Mouse (Mus musculus) Patski (cell line): ENCODE data around the gene Ndc1. TPM values are rescaled to one million over a fixed set of nuclear protein-coding genes. Genes with fewer than 3 reads are reported as not detected.

Experiments
- ATAC-seq: fragments of 100-300 bp; one replicate; pipeline ENCODE4 v1.8.0; 2021
- CTCF ChIA-PET: fragments of 350-600 bp; sonication (Branson Sonifier 250); formaldehyde crosslinking; loops from one replicate; lab custom pipeline; 2022; ENCODE audit warnings: inconsistent platforms; lab: Charles Lee
- POLR2A ChIA-PET: fragments of 350-600 bp; sonication (Branson Sonifier 250); formaldehyde crosslinking; loops from one replicate; lab custom pipeline; 2022; ENCODE audit warnings: antibody characterized with exemption, inconsistent platforms; lab: Charles Lee
- DNase-seq: peaks from one replicate; pipeline ENCODE4 v3.0.0-alpha.2; 2011; ENCODE audit warnings: low read depth, low spot score
- H3K27me3 ChIP-seq: fragments of 371-371 bp; one replicate; pipeline ENCODE4 v1.5.1; 2021
- CTCF ChIP-seq: fragments of 100-300 bp; IDR thresholded peaks from one replicate; pipeline ENCODE4 v1.5.1; 2021
- in situ Hi-C: fragments of 300-500 bp; cut with MboI; formaldehyde crosslinking; loops from 3 replicates; pipeline ENCODE4 v1.11.1; 2018; ENCODE audit warnings: low pct_unique_long_range_greater_than_20kb, mixed read lengths
- polyA plus RNA-seq: library from polyadenylated mRNA; unstranded; gene quantifications from one replicate; pipeline ENCODE4 v1.2.3, GENCODE M21; 2021

Gene Ndc1
- polyA plus RNA-seq, 1 experiment from 2014 or later, result 20.9 TPM

DNA sequence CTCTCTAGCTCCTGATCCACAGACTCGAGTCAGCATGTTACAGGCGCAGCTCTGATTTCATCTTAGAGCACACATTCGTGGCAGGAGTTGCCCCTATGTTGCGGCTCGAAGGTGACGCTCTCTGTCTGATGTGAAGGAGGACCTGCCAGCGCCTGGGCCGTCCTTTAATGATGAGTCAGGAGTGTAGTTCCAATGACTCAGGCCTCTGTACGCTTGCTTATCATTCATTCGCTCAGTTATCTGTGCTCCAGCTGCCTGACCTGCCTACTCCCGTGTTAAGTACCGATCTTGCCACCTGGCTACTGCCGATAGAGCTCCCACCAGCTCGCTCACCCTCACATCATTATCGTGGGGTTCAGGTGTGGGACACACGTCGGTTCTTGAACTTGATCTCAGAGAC is 91.3 kb downstream of the Ndc1 start:
- in situ Hi-C loops, result no loop called here
- no peaks in the 10 kb centered on the region for H3K27me3 ChIP-seq
- ATAC-seq, result no peak
- POLR2A ChIA-PET, result interaction anchor here (0.6 to 0.8 kb wide), 2 partner anchors 15 to 40 kb away, joined by 3 read pairs; no protein-coding TSS in a partner anchor
- CTCF ChIA-PET, result no interaction called here
- no peak for TF ChIP-seq CTCF
- DNase-seq, result no peak

DNA sequence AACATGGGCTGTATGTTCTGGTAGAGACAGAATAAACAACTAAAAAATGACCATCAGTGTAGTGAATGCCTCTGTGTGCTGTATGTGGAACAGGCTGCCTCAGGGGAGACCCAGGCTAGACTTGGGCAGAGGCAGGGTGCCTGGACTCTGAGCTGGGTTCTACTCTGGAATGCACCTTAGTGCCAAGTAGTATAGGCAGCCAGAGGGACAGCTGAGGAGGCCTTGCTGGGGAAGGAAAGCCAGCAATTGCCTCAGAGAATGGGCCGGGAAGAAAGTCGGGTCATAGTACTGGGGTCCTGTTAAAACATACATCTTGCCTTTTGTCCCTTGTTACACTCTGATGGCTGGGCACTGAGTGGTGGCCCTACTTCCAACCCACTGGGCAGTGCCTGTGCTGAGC is 91.9 kb downstream of the Ndc1 start:
- in situ Hi-C loops, result no loop called here
- no peak for ATAC-seq
- ChIA-PET CTCF (no interaction called here), POLR2A (interaction anchor here (0.8 kb wide), 1 partner anchor 14 kb away, joined by 3 read pairs; no protein-coding TSS in a partner anchor)
- no peak for TF ChIP-seq CTCF
- no peak for DNase-seq
- H3K27me3 ChIP-seq, result no peaks in the 10 kb centered on the region

DNA sequence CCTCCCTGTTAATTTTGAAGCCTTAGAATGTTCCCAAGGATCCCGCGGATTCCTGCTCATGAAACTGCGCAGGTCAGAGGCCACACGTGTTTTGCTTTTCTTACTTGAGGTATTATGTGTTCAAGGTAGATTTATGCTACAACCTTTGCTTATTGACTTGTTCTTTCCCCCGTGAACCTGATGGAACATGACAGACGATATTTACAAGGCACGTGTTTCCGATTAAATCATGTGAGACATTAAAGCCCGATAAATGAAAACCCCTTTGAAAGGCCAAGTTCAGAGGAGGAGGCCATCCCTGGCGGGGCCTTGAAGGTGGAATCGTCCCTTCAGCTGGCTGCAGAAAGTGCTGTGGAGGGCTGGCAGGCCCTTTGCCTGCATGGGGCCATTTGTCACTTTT is 92.9 kb downstream of the Ndc1 start:
- no peak for ATAC-seq
- TF ChIP-seq CTCF, result no peak
- in situ Hi-C loops, result no loop called here
- ChIA-PET CTCF (no interaction called here), POLR2A (no interaction called here)
- DNase-seq, result no peak
- no peaks in the 10 kb centered on the region for H3K27me3 ChIP-seq

Other genes starting within 250 kb of the Ndc1 start
- gene Tmem59, start 189.4 kb upstream of the Ndc1 start, polyA plus RNA-seq, result 401 TPM
- 31.2 TPM for gene Tceanc2, start 188.7 kb upstream of the Ndc1 start, polyA plus RNA-seq
- gene Ldlrad1, start 158.6 kb upstream of the Ndc1 start, polyA plus RNA-seq, result not detected
- gene Lrrc42, start 114.3 kb upstream of the Ndc1 start, polyA plus RNA-seq, result 69.2 TPM
- 32.5 TPM for gene Hspb11, start 114.2 kb upstream of the Ndc1 start, polyA plus RNA-seq
- not detected for gene Dio1, start 60.6 kb upstream of the Ndc1 start, polyA plus RNA-seq
- gene Yipf1, start 53.4 kb upstream of the Ndc1 start, polyA plus RNA-seq, result 33.4 TPM
- gene Glis1, start 66.8 kb downstream of the Ndc1 start, polyA plus RNA-seq, result 1.1 TPM